Mouse (Mus musculus) heart, adult 2 months (tissue): ENCODE measurements around the gene Gpr107. TPM values are rescaled to one million over a fixed set of nuclear protein-coding genes. Genes with fewer than 3 reads are reported as not detected.

Experiments
- DNase-seq, 2 experiments: peaks; one replicate each; pipeline ENCODE4 v3.0.0; 2021
- H3K27ac ChIP-seq: fragments of 200-600 bp; 2 replicates; pipeline ENCODE4 v1.8.1; 2022
- H3K27me3 ChIP-seq: fragments of 200-500 bp; 2 replicates; pipeline ENCODE4 v1.6.1; 2012; ENCODE audit warnings: mild to moderate bottlenecking, low read length, inconsistent platforms, mixed read lengths; ENCODE audit not compliant: control insufficient read depth, insufficient read depth
- H3K36me3 ChIP-seq: fragments of 200-500 bp; 2 replicates; pipeline ENCODE4 v1.6.1; 2012; ENCODE audit warnings: low read length, inconsistent platforms; ENCODE audit not compliant: control insufficient read depth, insufficient read depth
- H3K4me1 ChIP-seq: fragments of 200-500 bp; 2 replicates; pipeline ENCODE4 v1.6.1; 2011; ENCODE audit warnings: low read length; ENCODE audit not compliant: control insufficient read depth, insufficient read depth
- H3K4me3 ChIP-seq: fragments of 200-600 bp; 2 replicates; pipeline ENCODE4 v1.8.1; 2022
- H3K79me2 ChIP-seq: fragments of 200-500 bp; replicated peaks from 2 replicates; pipeline ENCODE4 v1.6.1; 2012; ENCODE audit warnings: mild to moderate bottlenecking, inconsistent platforms, low read length, moderate library complexity, mixed read lengths; ENCODE audit not compliant: control insufficient read depth, insufficient read depth
- H3K9ac ChIP-seq: fragments of 200-500 bp; 2 replicates; pipeline ENCODE4 v1.6.1; 2012; ENCODE audit warnings: low read depth, mild to moderate bottlenecking, control low read depth, inconsistent platforms, low read length, mixed read lengths
- CTCF ChIP-seq: fragments of 200-600 bp; IDR thresholded peaks from 2 replicates; pipeline ENCODE4 v1.8.1; 2022; ENCODE audit warnings: antibody characterized with exemption, mild to moderate bottlenecking, moderate library complexity
- EP300 ChIP-seq: fragments of 200-500 bp; IDR thresholded peaks from 2 replicates; pipeline ENCODE4 v1.6.1; 2011; ENCODE audit warnings: low read depth, low read length, control low read depth; ENCODE audit not compliant: insufficient read depth
- POLR2A ChIP-seq: fragments of 200-500 bp; IDR thresholded peaks from 2 replicates; pipeline ENCODE4 v1.6.1; 2011; ENCODE audit warnings: mild to moderate bottlenecking, low read depth, low read length, control low read depth; ENCODE audit not compliant: insufficient read depth
- WGBS: fragments of 180-500 bp; shearing (Covaris S2); methylation state at CpG from one replicate; pipeline ENCODE4 v1.1.7; 2018; 5-methylcytosine and 5-hydroxymethylcytosine counted together
- intact Hi-C: fragments of 180-260 bp; cut with DNase I; formaldehyde crosslinking; loops from one replicate; pipeline ENCODE4 v1.15.1; 2025
- long read RNA-seq: library from polyadenylated mRNA; stranded (forward); transcript quantifications from one replicate; pipeline ENCODE4 v2.0.0, GENCODE M21; 2021
- polyA plus RNA-seq: library from polyadenylated mRNA; depleted of rRNA; stranded (reverse); fragments of >200 nt; gene quantifications from 2 replicates; pipeline ENCODE4 v1.2.3, GENCODE M21; 2012; rRNA removed
- total RNA-seq, 2 experiments: library from RNA; stranded (reverse); gene quantifications; 2 replicates each; pipeline ENCODE4 v1.2.3; 2021

The Gpr107 gene
- total RNA-seq (10 to 100 TPM; 29.0 to 30.9 TPM), polyA plus RNA-seq (16.0 and 32.3 TPM in 2 replicates)
- long read RNA-seq, full-length matches to known transcripts: 16 of 29 reads
- long read RNA-seq, partial matches to known transcripts: 2 of 29 reads
- long read RNA-seq, other reads (novel, unspliced or antisense): 11 of 29 reads

DNA sequence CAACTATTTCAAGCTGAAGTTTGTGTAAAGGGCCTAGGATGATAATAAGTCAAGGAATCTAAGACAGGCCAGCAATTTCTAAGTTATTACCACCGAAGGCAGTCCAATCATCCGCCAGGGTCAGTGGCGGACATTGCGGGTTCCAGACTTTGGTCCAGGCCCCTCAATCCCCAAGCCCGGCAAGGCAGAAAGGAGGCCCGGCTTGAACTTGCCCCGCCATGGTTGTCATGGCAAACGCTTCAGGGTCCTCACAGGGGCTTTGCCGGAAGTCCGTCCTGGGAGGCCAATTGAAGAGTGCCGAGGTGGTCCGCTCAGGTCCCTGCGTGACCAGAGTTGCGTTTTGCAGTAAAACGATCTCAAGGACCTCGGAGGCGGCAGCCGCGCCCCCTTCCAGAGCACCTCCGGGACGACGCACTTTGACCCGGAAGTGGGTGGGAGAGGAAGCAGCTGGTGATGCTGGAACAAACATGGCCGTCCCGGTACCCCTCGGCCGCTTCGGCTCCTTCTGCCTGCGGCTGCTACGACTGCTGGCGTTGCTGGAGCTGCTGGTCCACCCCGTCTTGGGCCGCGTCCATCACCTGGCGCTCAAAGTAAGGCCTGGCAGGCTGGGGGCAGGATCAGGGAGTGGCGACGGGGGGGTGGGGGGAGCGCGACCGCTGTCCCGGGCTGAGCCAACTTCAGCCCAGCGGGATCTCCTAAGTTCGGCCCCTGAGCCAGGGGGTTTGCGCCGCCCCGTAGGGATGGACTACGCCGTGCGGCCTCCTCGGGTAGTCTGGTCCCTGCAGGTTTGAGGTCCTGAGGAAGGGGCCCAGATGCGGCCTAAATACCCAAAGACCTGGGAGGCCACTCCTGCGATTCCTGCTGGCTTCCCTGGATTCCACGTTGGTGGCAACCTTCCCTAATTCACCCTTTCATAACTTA, at the start of gene Gpr107:
Gene Gpr107, plus strand, starts transcription at position 425 of the 921 bp plus-strand sequence.
- intact Hi-C loops: no loop called here
- Histone ChIP-seq H3K27ac (peak within 1 kb of the TSS; percentile 78), H3K27me3 (no peaks in the 10 kb centered on the region), H3K79me2 (peaks cover 3% of the 10 kb centered on the region), H3K4me3 (peak within 1 kb of the TSS; percentile 65), H3K9ac (peak within 1 kb of the TSS; percentile 84), H3K4me1 (no peaks in the 10 kb centered on the region; the same call in 1 of the 2 replicates), H3K36me3 (peaks cover 5% of the 10 kb centered on the region; the same call in 1 of the 2 replicates)
- DNase-seq: peak; percentile 88 to 90
- TF ChIP-seq CTCF (no peak), POLR2A (peak; percentile 86), EP300 (peak; percentile 70; the same call in 1 of the 2 replicates)
- under 1% methylated on average over 53 of the region's 53 CpGs for WGBS

DNA sequence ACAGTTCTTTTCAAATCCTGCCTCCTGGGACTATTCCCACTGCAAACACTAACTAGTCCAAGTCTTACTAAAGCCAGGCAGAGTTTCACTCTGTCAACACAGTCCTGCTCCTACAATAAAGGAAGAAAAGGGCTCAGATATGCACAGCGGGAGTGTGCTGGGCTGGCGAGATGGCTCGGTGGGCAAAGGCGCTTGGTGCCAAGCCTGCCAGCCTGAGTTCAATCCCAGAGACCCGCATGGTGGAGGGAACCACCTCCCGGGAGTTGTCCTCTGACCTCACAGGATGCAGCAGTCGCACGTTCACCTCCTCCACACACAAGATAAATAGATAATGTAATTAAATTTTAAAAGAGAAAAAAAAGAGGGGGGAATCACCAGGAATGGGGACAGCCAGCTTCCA, 48.8 kb upstream of the Gpr107 start:
- Histone ChIP-seq H3K36me3 (no peaks in the 10 kb centered on the region), H3K27me3 (no peaks in the 10 kb centered on the region), H3K9ac (no peak overlapping the region), H3K4me3 (no peak overlapping the region), H3K79me2 (no peaks in the 10 kb centered on the region; the same call in 1 of the 2 replicates), H3K4me1 (peaks cover 14% of the 10 kb centered on the region), H3K27ac (no peak overlapping the region)
- no peak for DNase-seq
- WGBS: 63% methylated on average over 8 of the region's 8 CpGs
- TF ChIP-seq EP300 (no peak), POLR2A (no peak)
- intact Hi-C loops: no loop called here

GRCm38 (mm10) chr2:31105279-31105678, 46.8 kb upstream of the Gpr107 start:
- Histone ChIP-seq H3K79me2 (peaks cover 2% of the 10 kb centered on the region), H3K36me3 (no peaks in the 10 kb centered on the region), H3K9ac (no peak overlapping the region), H3K27ac (no peak overlapping the region), H3K4me3 (no peak overlapping the region), H3K27me3 (no peaks in the 10 kb centered on the region), H3K4me1 (peaks cover 19% of the 10 kb centered on the region)
- intact Hi-C loops: loop anchor here (5.0 kb wide), 1 partner anchor 37 kb away; the partner anchor contains the start of gene Fnbp1
- TF ChIP-seq EP300 (no peak), CTCF (no peak), POLR2A (no peak)
- 65% methylated on average over 3 of the region's 3 CpGs for WGBS
- DNase-seq: no peak

DNA sequence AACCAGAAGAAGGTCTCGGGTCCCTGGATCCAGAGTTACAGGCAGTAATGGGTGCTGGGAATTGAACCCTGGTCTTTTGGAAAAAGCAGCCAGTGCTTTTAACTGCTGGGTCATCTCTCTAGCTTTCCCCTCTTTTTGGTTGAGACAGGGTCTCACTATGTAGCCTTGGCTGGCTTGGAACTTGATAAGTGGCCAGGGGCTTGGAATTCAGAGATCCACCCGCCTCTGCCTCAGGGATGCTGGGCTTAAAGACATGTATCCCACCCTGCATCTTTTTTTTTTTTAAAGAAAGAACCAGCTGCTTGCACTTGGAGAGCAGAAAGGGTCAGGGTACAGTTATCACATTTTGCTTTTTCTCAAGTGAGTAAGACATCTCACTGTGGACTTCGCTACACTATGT, 46.1 kb upstream of the Gpr107 start:
- peaks cover 19% of the 10 kb centered on the region for H3K4me1 ChIP-seq
- peaks cover 2% of the 10 kb centered on the region for H3K79me2 ChIP-seq
- H3K4me3 ChIP-seq: no peak overlapping the region
- intact Hi-C loops: loop anchor here (5.0 kb wide), 1 partner anchor 36 kb away; the partner anchor contains the start of gene Fnbp1
- no peak for DNase-seq
- TF ChIP-seq EP300: no peak
- no peak for TF ChIP-seq POLR2A
- no peak for TF ChIP-seq CTCF
- no peaks in the 10 kb centered on the region for H3K36me3 ChIP-seq
- 91% methylated on average over 3 of the region's 3 CpGs for WGBS
- no peaks in the 10 kb centered on the region for H3K27me3 ChIP-seq
- H3K27ac ChIP-seq: no peak overlapping the region
- H3K9ac ChIP-seq: no peak overlapping the region

- peaks cover 2% of the 10 kb centered on the region for H3K79me2 ChIP-seq
- no peak overlapping the region for H3K4me3 ChIP-seq
- WGBS: 5% methylated on average over 11 of the region's 11 CpGs
- H3K27me3 ChIP-seq: no peaks in the 10 kb centered on the region
- peaks cover 19% of the 10 kb centered on the region for H3K4me1 ChIP-seq
- TF ChIP-seq POLR2A (no peak), EP300 (0 out of 2 replicates have a peak, but pooled peaks have one; percentile 28)
- H3K36me3 ChIP-seq: no peaks in the 10 kb centered on the region
- peak in 1 of 2 experiments; percentile 69 for DNase-seq
- H3K9ac ChIP-seq: peak overlapping the region; percentile 12; the same call in 1 of the 2 replicates
- intact Hi-C loops: loop anchor here (5.0 kb wide), 1 partner anchor 36 kb away; the partner anchor contains the start of gene Fnbp1
- peak overlapping the region; percentile 36; the same call in 1 of the 2 replicates for H3K27ac ChIP-seq
Measured at GRCm38 (mm10) chr2:31106621-31107320, 45.3 kb upstream of the Gpr107 start.
